8 mouse cellular contexts compared by ENCODE assay signal in genomic region chr13:11985056-11985455, GRCm38 (mm10).
"Had no signal": no experiment of that assay in that cellular context is flagged by ENCODE, and none has a peak within 500 bp of the region (broad histone marks: within the 10 kb centered on the region; RNA-seq: fewer than 3 reads in every experiment).

No protein-coding gene starts in this region.

- DNase-seq: lung, adult 2 months; lung, postnatal 14 days; lung, postnatal 36 days; retina, postnatal 1 day; right cerebral cortex, adult 18-20 months; thymus, adult 2 months; thymus, postnatal 25 days; thymus, postnatal 4 days had no signal
